In the genomic region with DNA sequence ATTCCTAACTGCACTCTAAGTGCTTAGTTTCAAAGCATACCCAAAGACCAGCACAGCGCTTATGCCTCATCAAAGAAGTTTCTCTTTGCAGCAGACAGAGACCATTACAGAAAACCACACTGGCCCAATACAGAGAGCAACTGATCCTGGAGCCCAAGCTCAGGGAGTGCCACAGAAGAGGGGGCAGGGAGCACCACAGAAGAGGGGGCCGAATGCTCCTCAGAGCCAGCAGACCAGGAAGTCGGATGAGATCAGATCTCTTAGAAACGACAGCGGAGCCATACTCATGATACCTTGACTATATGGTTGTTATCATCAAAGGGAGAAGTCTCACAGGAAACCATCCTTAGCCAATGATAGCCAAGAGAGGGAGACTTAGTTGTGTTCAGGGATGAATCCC, we compare ENCODE assay signal across 21 mouse cellular contexts. TPM values are rescaled to one million over a fixed set of nuclear protein-coding genes. Genes with fewer than 3 reads are reported as not detected.
DNase-seq lines count a peak whose midpoint lies in the region; ATAC-seq lines count a peak whose summit lies in the region.
"Had no signal": no experiment of that assay in that cellular context is flagged by ENCODE, and none has a peak within 500 bp of the region (broad histone marks: within the 10 kb centered on the region; RNA-seq: fewer than 3 reads in every experiment).

No protein-coding gene starts in this region.

- intact Hi-C loops in heart, postnatal 36 days (cut with DNase I): no loop called here

- peak; percentile 2 to 6 for DNase-seq in heart, adult 18-20 months
- no peak for DNase-seq in heart, postnatal 36 days
- peak; percentile 18 for DNase-seq in thymus, postnatal 0 days (ENCODE audit: low spot score)
- DNase-seq in thymus, postnatal 10 days (ENCODE audit: low spot score in 2 of 2): no peak
- no peak for DNase-seq in urinary bladder, postnatal 10 days (ENCODE audit: low spot score)
- no peak for DNase-seq in lung, postnatal 10 days
- DNase-seq in kidney, postnatal 10 days: no peak
- DNase-seq: adrenal gland, postnatal 36 days; cerebellum, adult 8-10 months; kidney, adult 18-20 months; kidney, postnatal 36 days had no signal

- ATAC-seq in neutrophil, adult 5-6 weeks (ENCODE audit: extremely low read depth, insufficient number of reproducible peaks, low FRiP score, poor library complexity, severe bottlenecking): 0 out of 2 replicates have a peak, but pooled peaks have one; percentile 11
- ATAC-seq: forebrain, embryonic 16.5 days; hindbrain, embryonic 16.5 days; liver, embryonic 12.5 days; Patski had no signal

RNA-seq across cellular contexts. Expression of gene Fasl, which starts 21.1 kb away (rescaled TPM):
- total RNA-seq in heart, adult 18-20 months (2021): under 1 TPM in 1 of 2 experiments, not detected in 1; 0.15 TPM
- total RNA-seq in heart, postnatal 36 days (2021): not detected
- 1.1 and 1.4 TPM in 2 replicates for polyA plus RNA-seq in thymus, postnatal 0 days (2015; fragmentation: Nextera tagmentation; extraction: Ambion mirVana)
- 1.5 and 4.5 TPM in 2 replicates for total RNA-seq in neutrophil, adult 5-6 weeks (2017)
- total RNA-seq: gastrocnemius, postnatal 4 days; heart, postnatal 10 days had no signal
- polyA plus RNA-seq: embryonic facial prominence, embryonic 12.5 days; limb, embryonic 10.5 days; liver, embryonic 12.5 days; lung, embryonic 16.5 days; Patski had no signal

Comparison
In these comparisons a context has a peak if more than half of its experiments do, and no peak if none do; other contexts are left out.
1. DNase-seq: peak in heart, adult 18-20 months (2 of 2) and thymus, postnatal 0 days (single experiment); none in heart, postnatal 36 days (0 of 2), thymus, postnatal 10 days (0 of 2), urinary bladder, postnatal 10 days (single experiment), lung, postnatal 10 days (single experiment) and kidney, postnatal 10 days (single experiment).